15 mouse cellular contexts compared by ENCODE assay signal in genomic region chr3:70248655-70249054, GRCm38 (mm10).
"Had no signal": no experiment of that assay in that cellular context is flagged by ENCODE, and none has a peak within 500 bp of the region (broad histone marks: within the 10 kb centered on the region; RNA-seq: fewer than 3 reads in every experiment).

No protein-coding gene starts in this region.

- H3K9me3 ChIP-seq: kidney, embryonic 15.5 days; limb, embryonic 15.5 days; liver, embryonic 12.5 days; midbrain, embryonic 15.5 days had no signal

- H3K27me3 ChIP-seq: kidney, embryonic 15.5 days; limb, embryonic 15.5 days; liver, embryonic 12.5 days; midbrain, embryonic 15.5 days had no signal

- H3K4me3 ChIP-seq: kidney, embryonic 15.5 days; limb, embryonic 15.5 days; liver, embryonic 12.5 days; midbrain, embryonic 15.5 days had no signal

- DNase-seq: kidney, adult 2 months; kidney, postnatal 36 days; layer of hippocampus, adult 9-11 months; layer of hippocampus, postnatal 36 days; lung, embryonic 14.5 days; lung, postnatal 10 days; lung, postnatal 4 days; right cerebral cortex, postnatal 4 days; spleen, adult 18-20 months; thymus, postnatal 4 days had no signal

- H3K4me2 ChIP-seq: kidney, embryonic 15.5 days; limb, embryonic 15.5 days; liver, embryonic 12.5 days; lung, embryonic 14.5 days; midbrain, embryonic 11.5 days; midbrain, embryonic 15.5 days had no signal

- ATAC-seq: liver, embryonic 12.5 days; midbrain, embryonic 15.5 days had no signal

- H3K36me3 ChIP-seq: kidney, embryonic 15.5 days; limb, embryonic 15.5 days; liver, embryonic 12.5 days; midbrain, embryonic 15.5 days had no signal

- H3K9ac ChIP-seq: kidney, embryonic 15.5 days; limb, embryonic 15.5 days; liver, embryonic 12.5 days; lung, embryonic 14.5 days; midbrain, embryonic 15.5 days had no signal

- H3K27ac ChIP-seq: kidney, embryonic 15.5 days; limb, embryonic 15.5 days; liver, embryonic 12.5 days; midbrain, embryonic 15.5 days had no signal

- H3K4me1 ChIP-seq: kidney, embryonic 15.5 days; limb, embryonic 15.5 days; liver, embryonic 12.5 days; midbrain, embryonic 15.5 days had no signal
